Mouse (Mus musculus) fibroblast of lung, adult 2 months (primary cell): ENCODE results near the gene Slit1.

Experiments used
- DNase-seq: peaks from one replicate; pipeline ENCODE4 v3.0.0-alpha.2; 2011; ENCODE audit warnings: low read depth

The Slit1 gene

GRCm38 (mm10) chr19:41688251-41688650 is 55.2 kb downstream of the Slit1 start:
- DNase-seq, result no peak

- DNase-seq, result no peak
Measured at GRCm38 (mm10) chr19:41687836-41688235, 55.6 kb downstream of the Slit1 start.

GRCm38 (mm10) chr19:41686194-41686593 is 57.3 kb downstream of the Slit1 start:
- DNase-seq, result no peak

DNA sequence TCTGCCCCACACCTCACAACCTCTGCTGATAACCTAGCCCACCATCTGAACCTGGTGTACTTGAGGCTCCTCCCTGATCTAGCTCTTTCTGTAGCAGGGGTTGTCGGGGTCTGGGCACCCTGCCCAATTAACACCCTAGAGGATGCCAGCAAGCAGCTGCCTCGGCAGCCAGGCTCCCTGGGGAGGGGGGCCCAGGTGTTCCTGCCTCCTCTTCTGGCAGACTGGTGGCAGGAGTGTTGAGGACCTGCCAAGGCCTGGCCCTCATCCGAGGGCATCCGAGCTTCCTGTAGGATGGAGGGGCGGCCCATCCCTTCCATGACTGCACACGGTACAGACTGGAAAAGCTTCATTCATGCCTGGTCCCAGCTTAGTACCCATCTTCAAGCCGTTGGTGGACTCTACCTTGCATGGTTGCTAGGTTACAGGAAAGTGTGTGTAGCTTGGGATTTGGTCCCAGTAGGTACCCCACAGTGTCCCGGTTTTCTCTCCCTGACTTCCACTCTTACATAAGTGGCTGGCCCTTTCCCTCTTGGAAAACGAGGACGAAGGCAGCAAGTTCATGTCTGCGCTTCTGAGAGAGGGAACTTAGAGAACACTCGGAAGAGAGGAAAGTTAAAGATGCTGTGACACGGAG is 57.9 kb downstream of the Slit1 start:
- DNase-seq, result no peak

DNA sequence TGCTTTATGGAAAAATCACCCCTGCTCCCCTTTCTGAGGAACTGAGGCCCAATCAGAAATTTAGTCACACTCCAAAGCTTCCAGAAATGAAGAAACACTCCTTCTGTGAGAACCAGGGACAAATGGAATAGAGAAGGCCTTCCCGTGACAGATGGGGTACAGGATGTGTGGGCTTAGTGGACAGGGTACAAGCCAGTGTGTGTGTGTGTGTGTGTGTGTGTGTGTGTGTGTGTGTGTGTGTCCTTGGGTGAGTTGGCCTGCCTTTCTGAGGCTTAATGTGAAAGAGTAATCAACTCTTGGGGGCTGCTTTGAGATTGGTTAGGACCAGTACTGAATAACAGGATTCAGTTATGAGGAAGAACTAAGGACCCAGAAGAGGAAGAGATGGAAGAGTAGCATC is 58.6 kb downstream of the Slit1 start:
- DNase-seq, result no peak

DNA sequence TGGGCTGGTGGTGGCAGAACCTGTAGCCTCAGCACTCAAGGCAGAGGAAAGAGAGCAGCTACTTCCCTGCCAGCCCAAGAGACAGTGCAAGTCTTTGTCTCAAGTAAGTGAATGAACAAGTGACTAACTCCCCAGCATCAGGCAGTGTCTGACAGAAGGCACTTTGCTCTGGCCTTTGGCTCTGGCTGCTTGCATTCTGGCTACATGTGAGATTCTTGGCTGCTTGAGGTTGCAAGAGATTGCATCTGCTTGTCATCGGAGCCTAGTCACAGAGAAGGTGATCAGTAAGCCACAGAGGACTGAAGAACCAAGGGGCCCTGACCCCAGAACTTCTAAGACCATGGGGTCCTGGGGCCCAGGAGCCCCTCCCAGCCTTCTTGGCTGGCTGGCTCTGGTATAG is 59.5 kb downstream of the Slit1 start:
- no peak for DNase-seq

GRCm38 (mm10) chr19:41680267-41680666 is 63.2 kb downstream of the Slit1 start:
- DNase-seq, result no peak

- no peak for DNase-seq
Measured at GRCm38 (mm10) chr19:41679028-41679427, 64.4 kb downstream of the Slit1 start.

DNA sequence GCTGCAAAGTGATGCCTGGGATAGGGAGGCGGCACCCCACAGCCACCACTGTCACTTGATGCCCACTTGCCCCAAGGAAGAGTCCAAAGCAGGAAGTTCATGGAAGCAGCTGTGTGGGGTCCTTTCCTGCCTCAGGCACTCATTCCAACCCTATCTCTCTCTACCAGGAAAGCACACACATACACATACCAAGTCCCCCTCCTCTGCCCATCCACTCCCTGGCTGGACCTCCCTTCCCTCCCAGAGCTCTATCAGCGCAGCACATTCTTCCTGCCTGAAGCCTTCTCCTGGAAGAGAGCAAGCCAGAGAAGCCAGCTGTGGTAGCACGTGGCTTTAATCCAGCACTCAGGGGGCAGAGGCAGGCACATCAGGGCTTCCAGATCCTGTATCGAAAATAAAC is 65.9 kb downstream of the Slit1 start:
- DNase-seq, result no peak

GRCm38 (mm10) chr19:41675583-41675982 is 67.9 kb downstream of the Slit1 start:
- no peak for DNase-seq

GRCm38 (mm10) chr19:41674366-41674765 is 69.1 kb downstream of the Slit1 start:
- DNase-seq, result no peak

GRCm38 (mm10) chr19:41672836-41673235 is 70.6 kb downstream of the Slit1 start:
- DNase-seq, result no peak

DNA sequence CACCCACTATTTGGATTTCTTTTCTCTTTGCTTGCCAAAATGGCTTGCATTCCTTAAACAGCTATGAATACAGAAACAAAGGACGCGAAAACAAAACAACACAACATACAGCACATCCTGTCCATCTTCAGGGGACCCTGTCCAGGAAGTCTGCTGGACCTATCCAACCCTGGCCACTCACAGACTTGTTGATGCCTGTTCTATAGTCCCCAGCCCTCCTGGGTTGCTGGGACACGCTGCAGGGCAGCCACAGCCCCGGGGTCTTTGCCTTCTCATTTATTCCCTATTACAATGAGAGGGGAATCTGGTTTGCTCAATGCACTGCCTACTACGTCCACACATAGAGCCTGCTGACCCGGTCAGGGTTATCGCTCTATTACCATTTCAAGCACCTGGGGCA is 72.5 kb downstream of the Slit1 start:
- DNase-seq, result no peak

GRCm38 (mm10) chr19:41670473-41670872 is 73.0 kb downstream of the Slit1 start:
- DNase-seq, result no peak

DNA sequence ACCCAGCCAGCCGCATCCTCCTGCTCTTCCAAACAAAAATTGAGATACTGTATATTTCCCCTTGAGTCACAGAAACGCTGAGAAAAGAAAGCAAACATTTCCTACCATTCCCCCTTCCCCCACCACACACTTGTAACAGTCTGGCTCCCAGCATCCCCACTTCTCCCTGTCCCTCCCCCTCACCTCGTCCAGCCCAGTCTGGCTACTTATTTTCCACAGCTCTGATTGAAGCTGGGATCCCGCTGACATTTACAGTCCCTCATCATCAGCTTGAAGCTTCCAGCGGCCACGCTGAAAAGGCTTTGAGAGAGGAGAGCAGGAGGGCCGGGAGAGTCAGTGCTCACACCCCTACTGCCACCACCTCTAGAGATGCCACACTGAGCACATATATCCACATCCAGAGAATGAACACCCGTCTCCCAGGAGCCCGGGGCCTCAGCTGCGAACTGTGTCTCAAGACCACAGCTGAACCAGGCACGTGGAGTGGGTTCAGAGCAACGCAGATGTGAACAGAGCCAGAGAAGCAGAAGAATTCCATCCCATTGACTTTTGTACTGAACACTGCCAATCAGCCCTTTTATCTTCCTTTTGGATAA is 73.6 kb downstream of the Slit1 start:
- DNase-seq, result no peak

GRCm38 (mm10) chr19:41667591-41667990 is 75.9 kb downstream of the Slit1 start:
- DNase-seq, result no peak

DNA sequence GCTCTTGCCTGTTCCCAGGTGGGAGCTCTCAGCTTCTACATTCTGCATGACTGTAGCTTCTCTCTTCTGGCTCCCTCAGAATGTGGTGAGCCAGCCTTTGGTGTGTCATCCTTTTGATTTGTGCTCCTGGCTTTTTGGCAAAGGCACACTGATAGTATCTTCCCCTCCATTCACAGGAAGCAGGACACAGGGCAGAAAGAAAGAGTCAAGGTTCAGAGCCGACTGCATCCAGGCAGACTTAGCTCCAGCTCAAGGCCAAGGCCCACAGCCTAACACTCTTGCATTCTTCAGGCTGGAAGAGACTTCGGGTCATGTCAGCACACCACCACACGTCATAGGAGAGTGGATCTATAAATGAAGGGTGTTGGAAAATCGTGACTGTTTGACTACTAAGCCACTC is 77.5 kb downstream of the Slit1 start:
- DNase-seq, result no peak

GRCm38 (mm10) chr19:41663506-41664242 is 79.8 kb downstream of the Slit1 start:
- no peak for DNase-seq

GRCm38 (mm10) chr19:41661466-41661865 is 82.0 kb downstream of the Slit1 start:
- DNase-seq, result no peak

GRCm38 (mm10) chr19:41660999-41661374 is 82.5 kb downstream of the Slit1 start:
- no peak for DNase-seq

- no peak for DNase-seq
Measured at GRCm38 (mm10) chr19:41660294-41660998, 83.0 kb downstream of the Slit1 start.

DNA sequence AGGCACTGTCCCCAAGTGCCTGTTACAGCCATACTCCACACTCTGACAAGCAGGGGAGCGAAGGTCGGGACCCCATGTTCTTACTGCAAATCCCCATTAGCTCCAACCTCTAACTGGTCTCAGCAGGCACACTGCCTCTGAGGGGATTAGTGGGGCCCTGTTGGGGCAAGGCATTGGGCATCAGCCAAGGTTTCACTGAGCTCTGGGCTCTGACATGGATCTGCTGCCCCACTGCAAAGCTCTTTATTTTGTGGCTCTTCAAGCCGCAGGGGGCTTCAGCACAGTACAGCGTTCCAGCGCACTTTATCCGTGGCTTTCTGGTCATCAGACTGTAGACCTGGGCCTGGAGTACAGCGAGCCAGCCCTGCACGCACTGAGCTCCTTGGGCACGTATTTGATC is 86.0 kb downstream of the Slit1 start:
- no peak for DNase-seq

DNA sequence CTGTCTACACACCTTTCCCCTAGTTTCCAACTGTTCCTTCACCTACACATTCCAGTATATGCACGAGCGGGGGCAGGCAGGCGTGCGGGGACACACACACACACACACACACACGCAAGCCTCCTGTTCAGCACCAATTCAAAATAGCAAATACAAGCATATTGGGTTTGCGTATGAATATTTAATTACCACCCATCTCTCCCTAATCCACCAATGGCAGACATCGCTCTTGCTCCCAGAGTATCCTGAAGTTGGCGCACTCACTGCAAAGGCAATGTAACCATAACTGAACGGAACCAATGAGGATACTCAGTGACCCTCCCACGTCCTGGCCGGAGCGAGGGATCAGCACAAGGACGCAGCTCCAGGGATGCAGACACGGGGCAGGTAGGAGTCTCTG is 86.8 kb downstream of the Slit1 start:
- no peak for DNase-seq
